27 mouse cellular contexts compared by ENCODE assay signal in the genomic region with DNA sequence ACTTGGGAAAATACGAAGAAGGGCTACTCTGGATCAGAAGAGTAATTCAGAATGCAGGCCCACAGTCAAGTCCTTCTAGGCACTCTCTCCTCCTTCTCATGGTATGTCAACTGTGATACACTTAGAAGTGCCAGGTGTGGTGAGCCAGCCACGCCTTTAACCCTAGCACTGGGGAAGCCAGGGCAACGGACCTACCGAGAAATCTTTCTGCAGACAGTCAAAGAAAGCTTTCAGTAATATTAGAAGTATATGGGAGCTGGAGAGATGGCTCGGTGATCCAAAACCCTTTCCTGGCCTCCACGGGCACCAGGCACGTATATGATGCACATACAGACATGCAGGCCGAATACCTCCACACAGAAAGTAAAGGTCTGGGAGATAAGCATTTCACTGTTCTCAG. TPM values are rescaled to one million over a fixed set of nuclear protein-coding genes. Genes with fewer than 3 reads are reported as not detected.
A peak's percentile ranks its signal among the peaks of the same experiment; 100 is the strongest.
DNase-seq lines count a peak whose midpoint lies in the region; ATAC-seq and TF ChIP-seq lines count a peak whose summit lies in the region.
"Had no signal": no experiment of that assay in that cellular context is flagged by ENCODE, and none has a peak within 500 bp of the region (broad histone marks: within the 10 kb centered on the region; RNA-seq: fewer than 3 reads in every experiment).

No protein-coding gene starts in this region.

- DNase-seq in embryonic facial prominence, embryonic 10.5 days (ENCODE audit: low spot score): no peak
- DNase-seq in heart, embryonic 10.5 days (ENCODE audit: low spot score): peak; percentile 58
- DNase-seq in heart, postnatal 36 days: no peak
- DNase-seq in lung, postnatal 0 days (ENCODE audit: low spot score): no peak
- DNase-seq in lung, postnatal 10 days: no peak
- DNase-seq in MEL (ENCODE audit: low read depth, low spot score): no peak
- DNase-seq: adrenal gland, adult 2 months; adrenal gland, postnatal 10 days; adrenal gland, postnatal 25 days; B cell, adult 2 months; cerebellum, adult 11 months; cerebellum, adult 18-20 months; cerebellum, adult 8-10 months; cerebellum, adult 9-11 months; cerebellum, postnatal 14 days; cerebellum, postnatal 36 days; embryo, embryonic 11 days had no signal

- 0 out of 2 replicates have a peak overlapping the region, but pooled peaks have one; percentile 8 for H3K27ac ChIP-seq in embryonic facial prominence, embryonic 15.5 days (replicated peaks)
- H3K27ac ChIP-seq in embryonic facial prominence, embryonic 10.5 days (replicated peaks): no peak overlapping the region
- no peak overlapping the region for H3K27ac ChIP-seq in heart, embryonic 10.5 days
- peak overlapping the region; percentile 1; the same call in 1 of the 2 replicates for H3K27ac ChIP-seq in lung, postnatal 0 days (ENCODE audit: low read length)
- H3K27ac ChIP-seq in MEL (ENCODE audit: control insufficient read depth, low read depth, low read length): no peak overlapping the region
- H3K27ac ChIP-seq: embryonic facial prominence, embryonic 12.5 days; forebrain, embryonic 10.5 days; forebrain, embryonic 12.5 days had no signal

- no peak for TF ChIP-seq RAD21 in MEL (IDR thresholded peaks at IDR 0.05; ENCODE audit: low read depth, low read length)

- no peak for TF ChIP-seq EP300 in lung, postnatal 0 days (IDR thresholded peaks at IDR 0.05)
- no peak for TF ChIP-seq EP300 in MEL (IDR thresholded peaks at IDR 0.05; ENCODE audit: low read depth in 1 of 2, low read length in 2 of 2)

- ATAC-seq in embryonic facial prominence, embryonic 15.5 days (ENCODE audit: insufficient number of reproducible peaks, low FRiP score, low TSS enrichment, low read depth): no peak
- no peak for ATAC-seq in lung, postnatal 0 days
- ATAC-seq: CD4-positive, CD25-positive, alpha-beta regulatory T cell, adult 4 months; forebrain, embryonic 14.5 days; forebrain, embryonic 16.5 days had no signal

- TF ChIP-seq CTCF in lung, postnatal 0 days (IDR thresholded peaks at IDR 0.05): no peak
- TF ChIP-seq CTCF in MEL (IDR thresholded peaks at IDR 0.05 in 2 of 3, conservative IDR thresholded peaks at IDR 0.05 in 1 of 3; ENCODE audit: control insufficient read depth in 1 of 3, insufficient read depth in 1 of 3, low read depth in 2 of 3, low read length in 3 of 3, poor library complexity in 1 of 3, severe bottlenecking in 1 of 3): no peak

- no peaks in the 10 kb centered on the region for H3K4me1 ChIP-seq in embryonic facial prominence, embryonic 15.5 days
- H3K4me1 ChIP-seq in embryonic facial prominence, embryonic 10.5 days: no peaks in the 10 kb centered on the region
- no peaks in the 10 kb centered on the region for H3K4me1 ChIP-seq in heart, embryonic 10.5 days
- H3K4me1 ChIP-seq in lung, postnatal 0 days (ENCODE audit: insufficient read depth, low read depth, low read length): no peaks in the 10 kb centered on the region
- H3K4me1 ChIP-seq in MEL (ENCODE audit: control insufficient read depth in 1 of 2, insufficient read depth in 2 of 2, low read length in 2 of 2): no peaks in the 10 kb centered on the region
- H3K4me1 ChIP-seq: embryonic facial prominence, embryonic 12.5 days; forebrain, embryonic 10.5 days; forebrain, embryonic 12.5 days had no signal

- peaks cover 80% of the 10 kb centered on the region for H3K36me3 ChIP-seq in embryonic facial prominence, embryonic 15.5 days
- H3K36me3 ChIP-seq in embryonic facial prominence, embryonic 10.5 days (replicated peaks): peaks cover 96% of the 10 kb centered on the region
- H3K36me3 ChIP-seq in heart, embryonic 10.5 days: peaks cover 87% of the 10 kb centered on the region
- peaks cover 27% of the 10 kb centered on the region; the same call in 1 of the 2 replicates for H3K36me3 ChIP-seq in lung, postnatal 0 days (ENCODE audit: insufficient read depth, low read length)
- peaks cover 0 to 34% of the 10 kb centered on the region in 2 experiments; a peak in 2 of 4 replicates for H3K36me3 ChIP-seq in MEL (ENCODE audit: control insufficient read depth in 1 of 2, insufficient read depth in 2 of 2, low read length in 2 of 2)

- no peak for TF ChIP-seq POLR2A in MEL (IDR thresholded peaks at IDR 0.05; ENCODE audit: control insufficient read depth in 1 of 2, insufficient read depth in 1 of 2, low read depth in 1 of 2, low read length in 2 of 2, poor library complexity in 1 of 2)

- no peaks in the 10 kb centered on the region for H3K79me2 ChIP-seq in MEL (ENCODE audit: control insufficient read depth, insufficient read depth, low read length, poor library complexity)

- H3K27me3 ChIP-seq in embryonic facial prominence, embryonic 15.5 days: no peaks in the 10 kb centered on the region
- no peaks in the 10 kb centered on the region for H3K27me3 ChIP-seq in embryonic facial prominence, embryonic 10.5 days (replicated peaks; ENCODE audit: low read depth, poor library complexity, severe bottlenecking)
- H3K27me3 ChIP-seq in heart, embryonic 10.5 days (ENCODE audit: insufficient read depth, poor library complexity, severe bottlenecking): no peaks in the 10 kb centered on the region
- no peaks in the 10 kb centered on the region for H3K27me3 ChIP-seq in lung, postnatal 0 days (replicated peaks; ENCODE audit: insufficient read depth, low read length)
- no peaks in the 10 kb centered on the region for H3K27me3 ChIP-seq in MEL (ENCODE audit: control insufficient read depth in 1 of 2, insufficient read depth in 2 of 2, low read length in 2 of 2)
- H3K27me3 ChIP-seq: CH12.LX; embryonic facial prominence, embryonic 12.5 days; forebrain, embryonic 12.5 days had no signal

- WGBS in embryonic facial prominence, embryonic 15.5 days: 86% methylated on average over 8 of the region's 8 CpGs
- WGBS in embryonic facial prominence, embryonic 10.5 days: 92% methylated on average over 8 of the region's 8 CpGs
- 87% methylated on average over 8 of the region's 8 CpGs for WGBS in heart, embryonic 10.5 days
- 68% methylated on average over 8 of the region's 8 CpGs for WGBS in lung, postnatal 0 days

- no peak overlapping the region for H3K4me2 ChIP-seq in embryonic facial prominence, embryonic 15.5 days (replicated peaks)
- no peak overlapping the region for H3K4me2 ChIP-seq in lung, postnatal 0 days (replicated peaks; ENCODE audit: low read depth, low read length)
- H3K4me2 ChIP-seq: embryonic facial prominence, embryonic 12.5 days; forebrain, embryonic 12.5 days had no signal

- H3K9ac ChIP-seq in embryonic facial prominence, embryonic 15.5 days: no peak overlapping the region
- H3K9ac ChIP-seq in lung, postnatal 0 days (replicated peaks; ENCODE audit: low read depth): no peak overlapping the region
- no peak overlapping the region for H3K9ac ChIP-seq in MEL (ENCODE audit: control insufficient read depth, low read depth, low read length, poor library complexity, severe bottlenecking)
- H3K9ac ChIP-seq: embryonic facial prominence, embryonic 12.5 days; forebrain, embryonic 12.5 days had no signal

- intact Hi-C loops in heart, postnatal 36 days (cut with DNase I): no loop called here

- no peaks in the 10 kb centered on the region for H3K9me3 ChIP-seq in embryonic facial prominence, embryonic 15.5 days (replicated peaks)
- no peaks in the 10 kb centered on the region for H3K9me3 ChIP-seq in embryonic facial prominence, embryonic 10.5 days
- H3K9me3 ChIP-seq in heart, embryonic 10.5 days: no peaks in the 10 kb centered on the region
- H3K9me3 ChIP-seq in lung, postnatal 0 days (ENCODE audit: low read length): no peaks in the 10 kb centered on the region
- H3K9me3 ChIP-seq in MEL (replicated peaks; ENCODE audit: insufficient read depth, low read length): no peaks in the 10 kb centered on the region
- H3K9me3 ChIP-seq: embryonic facial prominence, embryonic 12.5 days; forebrain, embryonic 10.5 days; forebrain, embryonic 12.5 days; G1E had no signal

- no peak overlapping the region for H3K4me3 ChIP-seq in embryonic facial prominence, embryonic 15.5 days (replicated peaks)
- H3K4me3 ChIP-seq in embryonic facial prominence, embryonic 10.5 days: no peak overlapping the region
- H3K4me3 ChIP-seq in heart, embryonic 10.5 days: no peak overlapping the region
- no peak overlapping the region for H3K4me3 ChIP-seq in lung, postnatal 0 days (ENCODE audit: low read depth, low read length)
- no peak overlapping the region for H3K4me3 ChIP-seq in MEL (ENCODE audit: control insufficient read depth in 1 of 2, insufficient read depth in 1 of 2, low read depth in 2 of 2, low read length in 2 of 2)
- H3K4me3 ChIP-seq: embryonic facial prominence, embryonic 12.5 days; erythroblast, embryonic 14.5 days; forebrain, embryonic 10.5 days; forebrain, embryonic 12.5 days had no signal

TF ChIP-seq in MEL, 35 proteins besides CTCF, POLR2A, EP300 and RAD21:
- TF ChIP-seq POLR2AphosphoS2 (IDR thresholded peaks at IDR 0.05; ENCODE audit: low read length) (peak; percentile 27; the same call in 1 of the 2 replicates), ZKSCAN1 (IDR thresholded peaks at IDR 0.05; ENCODE audit: low read depth, low read length) (no peak)

RNA-seq across cellular contexts. Expression of gene Ndel1, which starts 53.2 kb away (rescaled TPM):
- polyA plus RNA-seq in embryonic facial prominence, embryonic 15.5 days (2015; fragmentation: Nextera tagmentation; extraction: Ambion mirVana): 110 and 117 TPM in 2 replicates
- 56.5 and 57.4 TPM in 2 replicates for polyA plus RNA-seq in embryonic facial prominence, embryonic 10.5 days (2016; fragmentation: Nextera tagmentation; extraction: Ambion mirVana)
- polyA plus RNA-seq in heart, embryonic 10.5 days (2016; fragmentation: Nextera tagmentation; extraction: Ambion mirVana): 68.7 and 69.2 TPM in 2 replicates
- total RNA-seq in heart, postnatal 36 days (2021): 10 to 100 TPM; 60.9 to 71.3 TPM
- 79.1 and 85.4 TPM in 2 replicates for polyA plus RNA-seq in lung, postnatal 0 days (2015; fragmentation: Nextera tagmentation; extraction: Ambion mirVana)
- total RNA-seq in MEL (2012; rRNA removed): 59.6 and 70.7 TPM in 2 replicates
- polyA plus RNA-seq in MEL (2012; ENCODE audit: insufficient read depth in 1 of 2, insufficient read length in 2 of 2, low read depth in 1 of 2, low replicate concordance in 2 of 2, missing spikeins in 1 of 2): 10 to 100 TPM; 55.0 to 61.2 TPM

Comparison
In these comparisons a context has a peak if more than half of its experiments do, and no peak if none do; other contexts are left out.
1. H3K27ac ChIP-seq: peak in embryonic facial prominence, embryonic 15.5 days (single experiment) and lung, postnatal 0 days (single experiment); none in embryonic facial prominence, embryonic 10.5 days (single experiment), heart, embryonic 10.5 days (single experiment) and MEL (single experiment).